Mouse (Mus musculus): Measurements from ENCODE around the gene Hck.

The Hck gene

GRCm38 (mm10) chr2:153090551-153091165 lies 17.6 kb upstream of the Hck start:
- DNase-seq (ENCODE audit: low read depth, low spot score): peak; percentile 28

DNA sequence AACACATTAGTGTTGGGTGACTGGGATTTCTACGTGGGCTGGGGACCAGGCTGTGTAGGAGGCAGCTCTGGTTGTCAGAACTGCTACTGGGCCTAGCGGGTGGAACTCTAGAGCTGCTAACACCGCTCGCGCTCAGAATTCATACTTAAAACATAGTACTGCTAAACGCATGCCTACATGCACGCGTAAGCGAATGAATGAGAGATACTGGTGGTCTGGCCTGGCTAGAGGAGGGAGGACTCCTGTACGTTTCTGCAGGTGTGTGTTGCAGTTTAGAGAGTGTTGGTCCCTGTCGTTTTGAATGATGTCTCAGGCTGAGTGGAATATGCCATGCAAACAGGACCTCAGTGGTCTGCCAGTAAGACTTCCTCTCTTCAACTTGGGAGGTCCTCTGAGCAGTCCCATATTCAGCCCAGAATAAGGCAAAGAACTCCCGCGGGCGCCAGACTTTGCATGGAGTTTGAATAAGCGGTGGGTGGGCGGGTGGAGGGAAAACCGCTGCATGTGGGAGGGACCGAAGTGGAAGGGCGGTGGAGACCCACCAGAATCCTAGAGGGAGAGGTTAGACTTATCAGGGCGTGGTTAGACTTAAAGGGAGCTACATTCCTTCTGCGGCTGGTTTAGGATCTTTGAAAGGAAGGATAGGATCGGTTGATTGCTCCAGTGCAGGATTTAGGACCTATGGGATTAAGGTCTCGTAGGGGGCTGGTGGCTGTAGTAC lies 1.1 kb upstream of the Hck start:
- DNase-seq (ENCODE audit: low read depth, low spot score): peak; percentile 97

GRCm38 (mm10) chr2:153107802-153108201 lies 466 bp upstream of the Hck start:
- no peak for DNase-seq (ENCODE audit: low read depth, low spot score)

- DNase-seq (ENCODE audit: low read depth, low spot score): no peak
These were observed 1.3 kb downstream of the Hck start for GRCm38 (mm10) chr2:153109596-153109995.

- DNase-seq (ENCODE audit: low read depth, low spot score): no peak
These were observed 3.0 kb downstream of the Hck start for GRCm38 (mm10) chr2:153111298-153111697.

- DNase-seq (ENCODE audit: low read depth, low spot score): no peak
These were observed 7.4 kb downstream of the Hck start for GRCm38 (mm10) chr2:153115679-153116081.

DNA sequence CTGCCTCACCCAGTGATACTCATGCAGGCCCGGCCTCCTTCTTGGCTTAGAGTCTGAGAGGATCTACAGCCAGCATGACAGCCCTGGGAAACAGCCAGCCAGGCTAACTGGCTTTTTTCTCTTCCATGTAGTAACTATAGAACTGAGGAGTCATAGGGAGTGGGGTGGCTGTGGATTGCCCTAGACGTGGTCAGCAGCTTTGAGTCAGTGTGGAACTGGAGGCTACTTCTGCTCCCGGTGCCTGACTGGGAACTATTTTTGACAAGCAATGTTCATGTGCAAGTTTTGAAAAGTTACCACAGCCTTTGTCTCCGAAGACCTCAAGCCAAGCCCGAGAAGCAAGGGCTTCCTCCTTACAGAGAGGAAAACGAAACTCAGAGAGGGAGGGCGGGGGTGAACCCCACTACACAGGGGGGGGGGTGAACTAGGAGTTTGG lies 8.8 kb downstream of the Hck start:
- no peak for DNase-seq (ENCODE audit: low read depth, low spot score)

- DNase-seq (ENCODE audit: low read depth, low spot score): no peak
These were observed 11.2 kb downstream of the Hck start for GRCm38 (mm10) chr2:153119488-153119887.

DNA sequence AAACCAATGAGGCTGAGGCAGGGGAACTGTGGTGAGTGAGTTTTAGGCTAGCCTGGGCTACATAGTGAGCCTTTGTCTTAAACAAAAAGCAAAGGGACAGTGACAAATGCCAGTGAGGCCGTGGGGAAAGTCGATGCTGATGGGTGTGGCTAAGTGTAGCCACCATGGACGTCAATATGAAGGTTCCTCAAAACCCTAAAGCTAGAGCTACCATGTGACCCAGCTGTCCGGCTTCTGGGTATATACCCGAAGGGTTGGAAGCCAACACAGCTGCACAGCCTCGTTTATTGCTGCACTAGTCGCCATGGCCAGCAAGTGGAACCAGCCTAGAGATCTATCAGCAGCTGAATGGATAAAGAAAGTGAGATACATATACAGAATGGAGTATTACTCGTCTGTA lies 11.9 kb downstream of the Hck start:
- DNase-seq (ENCODE audit: low read depth, low spot score): no peak

DNA sequence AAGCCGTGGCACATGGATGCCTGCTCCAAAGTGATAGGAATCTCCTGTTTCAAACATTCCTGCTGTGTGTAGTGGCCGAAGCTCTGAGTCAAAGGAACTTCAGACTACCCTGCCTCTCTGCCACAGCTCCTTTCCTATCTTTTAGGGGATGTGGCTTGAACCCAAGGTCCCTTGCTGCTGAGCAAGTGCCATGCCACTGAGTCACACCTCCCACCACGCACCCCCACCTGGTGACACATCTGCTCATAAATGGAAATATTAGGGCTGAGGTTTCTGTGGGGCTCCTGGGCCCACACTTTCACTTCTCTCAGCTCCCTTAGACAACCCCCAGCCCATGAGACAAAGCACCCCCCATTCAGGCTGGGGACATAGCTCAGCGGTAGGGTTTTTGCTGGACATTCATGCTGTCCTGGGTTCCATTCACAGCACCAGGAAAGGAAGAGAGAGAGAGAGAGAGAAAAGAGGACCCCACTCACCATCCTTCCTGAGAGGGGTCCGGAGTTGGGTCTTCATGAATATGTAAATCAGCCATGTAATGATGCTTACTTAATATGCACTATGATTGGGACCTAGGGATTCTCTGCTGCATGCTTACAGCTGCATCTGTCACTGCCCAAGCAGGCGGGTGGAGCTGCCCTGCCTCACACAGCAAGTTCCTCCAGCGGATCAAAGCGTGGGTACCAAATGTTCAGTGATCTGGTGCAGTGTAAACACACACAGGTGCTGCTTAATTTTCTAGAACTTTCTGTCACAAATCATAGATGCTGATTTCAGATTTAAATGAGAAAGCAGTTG lies 13.8 kb downstream of the Hck start:
- no peak for DNase-seq (ENCODE audit: low read depth, low spot score)

DNA sequence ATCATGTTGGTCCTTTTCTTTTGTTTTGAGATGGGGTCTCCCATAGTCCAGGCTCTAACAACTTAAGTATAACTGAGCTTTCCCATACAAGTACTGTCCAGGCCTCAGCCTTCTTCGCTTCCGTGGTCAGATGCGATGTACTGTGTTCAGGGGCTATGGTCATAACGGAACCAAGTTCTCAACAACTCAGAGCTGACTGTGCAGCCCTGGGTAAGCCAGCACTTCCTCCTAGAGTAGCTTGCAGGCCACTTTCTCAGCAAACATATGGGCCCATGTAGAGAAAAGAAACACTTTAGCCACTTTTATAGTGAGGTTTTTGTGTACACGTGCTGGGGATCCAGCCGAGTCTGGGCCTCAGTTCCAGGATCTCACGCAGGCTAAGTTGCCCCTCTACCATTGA lies 14.4 kb downstream of the Hck start:
- DNase-seq (ENCODE audit: low read depth, low spot score): no peak

GRCm38 (mm10) chr2:153125875-153126274 lies 17.6 kb downstream of the Hck start:
- DNase-seq (ENCODE audit: low read depth, low spot score): no peak

DNA sequence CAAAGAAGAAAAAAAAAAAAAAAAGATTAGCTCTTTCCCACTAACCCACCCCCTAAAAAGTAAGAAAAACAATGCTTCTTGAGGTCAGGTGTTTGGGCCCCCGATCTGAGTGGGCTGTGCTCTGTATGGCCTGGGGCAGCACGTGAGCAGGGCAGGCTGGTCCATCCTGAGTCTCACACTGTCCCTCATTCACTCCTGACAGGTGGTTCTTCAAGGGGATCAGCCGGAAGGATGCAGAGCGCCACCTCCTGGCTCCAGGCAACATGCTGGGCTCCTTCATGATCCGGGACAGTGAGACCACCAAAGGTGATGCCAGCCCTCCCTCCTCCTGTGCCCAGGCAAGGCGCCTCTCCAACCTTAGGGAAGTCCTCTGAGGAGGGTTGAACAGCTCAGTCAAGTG lies 22.8 kb downstream of the Hck start:
- DNase-seq (ENCODE audit: low read depth, low spot score): peak; percentile 33

GRCm38 (mm10) chr2:153134237-153134636 lies 26.0 kb downstream of the Hck start:
- DNase-seq (ENCODE audit: low read depth, low spot score): peak; percentile 30

DNA sequence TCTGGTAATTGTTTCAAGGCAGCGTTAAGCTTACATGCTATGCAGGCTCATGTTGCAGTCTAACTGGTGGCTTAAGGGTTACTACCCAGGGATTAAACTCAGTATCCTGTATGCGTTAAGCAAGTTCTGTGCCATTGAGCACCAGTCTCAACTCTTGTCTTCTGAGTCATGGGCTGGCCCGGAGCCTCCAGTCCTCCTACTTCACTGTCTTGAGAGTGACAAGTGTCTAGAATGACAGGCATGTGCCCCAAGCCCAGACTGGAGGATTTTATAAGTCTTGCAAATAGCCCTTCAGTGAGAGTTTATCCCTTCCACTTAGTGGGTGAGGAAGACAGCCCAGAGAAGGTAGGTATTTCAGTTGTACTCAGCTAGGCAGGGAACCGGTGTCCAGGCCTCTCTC lies 27.9 kb downstream of the Hck start:
- no peak for DNase-seq (ENCODE audit: low read depth, low spot score)

DNA sequence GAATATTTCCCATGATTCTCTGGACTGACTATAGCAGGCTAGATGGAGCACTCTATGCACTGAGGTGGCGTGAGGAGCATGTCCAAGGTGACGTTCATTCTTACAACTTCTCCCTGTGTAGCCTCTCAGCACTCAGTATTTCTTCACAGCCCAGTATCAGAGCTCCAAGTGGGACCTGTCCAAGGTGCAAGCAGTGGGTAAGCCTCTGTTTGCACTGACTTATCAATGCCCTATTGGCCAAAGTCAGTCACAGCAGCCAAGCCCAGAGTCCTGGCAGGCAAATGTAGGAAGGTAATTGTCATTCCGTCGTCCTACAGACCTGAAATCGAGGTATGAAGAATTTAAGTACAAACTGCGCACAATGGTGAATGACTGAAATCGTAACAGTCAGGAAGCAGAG lies 30.9 kb downstream of the Hck start:
- peak; percentile 40 for DNase-seq (ENCODE audit: low read depth, low spot score)

DNA sequence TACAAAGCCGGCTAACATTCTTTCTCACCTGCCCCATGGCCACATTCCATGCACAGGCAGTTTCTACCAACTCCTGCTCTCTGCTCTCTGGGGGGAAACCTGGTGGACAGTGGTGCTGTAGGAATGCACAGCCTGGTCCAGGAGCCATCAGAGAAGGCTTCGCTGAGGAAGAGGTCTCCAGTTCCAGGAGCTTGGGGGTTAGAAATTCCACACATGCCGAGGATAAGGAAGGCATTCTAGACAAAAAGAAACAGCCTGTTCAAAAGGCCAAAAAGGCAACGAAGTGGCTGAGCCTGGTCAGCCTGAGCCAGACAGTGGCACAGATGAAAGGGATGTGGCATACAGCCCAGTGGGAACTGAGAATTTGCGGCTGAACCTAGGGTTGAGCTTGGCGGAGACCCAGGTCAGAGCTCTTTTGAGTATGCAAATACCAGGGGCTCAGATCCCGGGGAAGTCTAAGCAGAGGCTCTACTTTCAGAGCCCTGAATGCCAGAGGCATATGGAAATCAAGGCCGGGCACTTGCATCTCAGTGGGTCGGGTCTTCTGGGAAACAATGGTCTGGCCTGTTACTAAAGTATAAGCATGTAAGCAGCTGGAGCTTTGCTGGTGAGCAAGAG lies 31.8 kb downstream of the Hck start:
- peak; percentile 60 for DNase-seq (ENCODE audit: low read depth, low spot score)

DNA sequence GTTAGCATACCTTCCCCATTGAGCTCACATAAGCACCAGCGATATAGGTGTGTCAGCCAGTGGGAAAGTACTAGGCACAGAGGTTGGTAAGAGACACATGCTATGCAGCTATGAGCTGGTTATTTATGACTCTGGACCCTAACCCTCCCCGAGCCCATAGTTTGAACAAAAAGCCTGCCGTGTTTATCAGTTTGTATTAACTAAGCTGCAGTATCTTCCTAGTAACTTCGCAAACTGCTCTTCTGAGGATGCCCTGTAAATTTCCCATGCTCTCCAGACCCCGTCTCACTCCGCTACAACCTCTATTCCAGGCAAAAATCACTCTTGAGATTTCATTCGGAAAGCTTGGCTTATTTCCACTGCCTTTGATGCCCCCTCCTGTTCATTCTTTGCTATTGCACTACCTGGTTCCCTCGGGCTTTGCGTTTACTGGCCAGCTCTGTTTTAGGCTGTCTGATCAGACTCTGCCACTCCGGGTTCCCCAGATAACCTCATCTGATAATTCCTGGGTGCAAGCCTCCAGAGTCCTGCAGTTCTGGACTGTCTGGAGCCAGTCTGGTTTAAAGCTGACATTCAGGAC lies 34.4 kb downstream of the Hck start:
- peak; percentile 61 for DNase-seq (ENCODE audit: low read depth, low spot score)

- DNase-seq (ENCODE audit: low read depth, low spot score): no peak
These were observed 37.1 kb downstream of the Hck start for GRCm38 (mm10) chr2:153145346-153145745.

- no peak for DNase-seq (ENCODE audit: low read depth, low spot score)
These were observed 39.0 kb downstream of the Hck start for GRCm38 (mm10) chr2:153147236-153147635.

GRCm38 (mm10) chr2:153147715-153148114 lies 39.4 kb downstream of the Hck start:
- DNase-seq (ENCODE audit: low read depth, low spot score): peak; percentile 63

GRCm38 (mm10) chr2:153149742-153150141 lies 41.5 kb downstream of the Hck start:
- no peak for DNase-seq (ENCODE audit: low read depth, low spot score)
